Mouse (Mus musculus) midbrain, embryonic 13.5 days (tissue): ENCODE measurements around the gene Spata32. TPM values are rescaled to one million over a fixed set of nuclear protein-coding genes. Genes with fewer than 3 reads are reported as not detected.

Experiments
- ATAC-seq: fragments of 200-750 bp; cut with Nextera tagmentation; 2 replicates; pipeline ENCODE4 v1.8.0; 2017; ENCODE audit warnings: mild to moderate bottlenecking, moderate TSS enrichment, moderate library complexity
- H3K27ac ChIP-seq: fragments of 300-500 bp; sonication (generic); 2 replicates; pipeline ENCODE4 v1.5.1; 2015; ENCODE audit warnings: inconsistent platforms, mild to moderate bottlenecking, moderate library complexity
- H3K27me3 ChIP-seq: fragments of 300-500 bp; sonication (generic); 2 replicates; pipeline ENCODE4 v1.6.1; 2015; ENCODE audit warnings: mild to moderate bottlenecking, inconsistent platforms
- H3K36me3 ChIP-seq: fragments of 300-500 bp; sonication (generic); 2 replicates; pipeline ENCODE4 v1.6.1; 2015; ENCODE audit warnings: mild to moderate bottlenecking, inconsistent platforms
- H3K4me1 ChIP-seq: fragments of 300-500 bp; sonication (generic); replicated peaks from 2 replicates; pipeline ENCODE4 v1.6.1; 2015; ENCODE audit warnings: inconsistent platforms
- H3K4me2 ChIP-seq: fragments of 300-500 bp; sonication (generic); replicated peaks from 2 replicates; pipeline ENCODE4 v1.6.1; 2015; ENCODE audit warnings: moderate library complexity, mild to moderate bottlenecking, inconsistent platforms
- H3K4me3 ChIP-seq: fragments of 300-500 bp; sonication (generic); replicated peaks from 2 replicates; pipeline ENCODE4 v1.5.1; 2015; ENCODE audit warnings: mild to moderate bottlenecking, inconsistent platforms
- H3K9ac ChIP-seq: fragments of 300-500 bp; sonication (generic); replicated peaks from 2 replicates; pipeline ENCODE4 v1.6.1; 2015; ENCODE audit warnings: mild to moderate bottlenecking, inconsistent platforms
- H3K9me3 ChIP-seq: fragments of 300-500 bp; sonication (generic); 2 replicates; pipeline ENCODE4 v1.6.1; 2016; ENCODE audit warnings: mild to moderate bottlenecking, inconsistent platforms
- WGBS: fragments of 180-500 bp; shearing (Covaris S2); methylation state at CpG from one replicate; pipeline ENCODE4 v1.1.7; 2015; 5-methylcytosine and 5-hydroxymethylcytosine counted together
- polyA plus RNA-seq: library from polyadenylated mRNA; unstranded; fragments of >200 nt; fragmentation: Nextera tagmentation; extraction: Ambion mirVana; gene quantifications from 2 replicates; pipeline ENCODE4 v1.2.1, GENCODE M21; 2015

Gene Spata32
- 0.43 and 0.48 TPM in 2 replicates for polyA plus RNA-seq

DNA sequence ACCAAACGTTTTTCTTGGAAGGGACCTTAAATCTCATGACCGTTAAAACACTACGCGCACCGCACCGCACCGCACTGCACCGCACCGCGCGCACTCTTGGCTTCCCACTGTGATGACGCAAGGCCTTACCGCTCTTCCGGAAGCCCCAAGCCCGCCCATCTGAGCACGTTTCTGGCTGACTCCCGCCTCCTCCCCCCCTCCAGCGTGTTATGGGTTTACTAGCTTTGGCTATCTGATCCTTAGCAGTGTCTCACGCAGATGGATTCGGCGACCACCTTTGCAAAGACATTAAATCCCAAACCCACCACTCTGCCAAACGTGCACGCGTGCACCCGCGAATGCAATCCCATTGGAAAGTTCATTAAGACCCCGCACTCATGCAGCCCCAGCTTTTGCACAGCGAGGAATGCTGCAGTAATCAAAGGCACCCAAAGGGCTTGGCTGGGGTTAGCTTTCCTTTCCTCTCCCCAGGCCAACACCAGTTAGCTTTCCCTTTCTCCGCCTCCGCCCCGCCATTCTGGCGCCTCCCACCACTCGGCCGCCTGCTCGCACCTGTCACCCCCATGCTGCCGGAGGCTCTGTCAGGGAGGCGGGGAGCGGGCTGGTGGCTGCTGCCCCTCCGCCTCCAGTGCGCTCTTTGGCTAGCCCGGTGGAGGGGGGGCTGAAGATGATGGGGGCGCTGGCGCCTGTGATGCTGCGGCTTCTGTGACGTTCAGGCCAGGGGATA is at the start of gene Spata32:
Gene Spata32 (minus strand): TSS at position 643 of the 727 bp plus-strand sequence.
- under 1% methylated on average over 45 of the region's 45 CpGs for WGBS
- Histone ChIP-seq H3K4me1 (peaks cover 6% of the 10 kb centered on the region), H3K27me3 (peaks cover 16% of the 10 kb centered on the region), H3K4me2 (peak within 1 kb of the TSS; percentile 97), H3K9me3 (no peaks in the 10 kb centered on the region), H3K4me3 (peak within 1 kb of the TSS; percentile 60), H3K9ac (peak within 1 kb of the TSS; percentile 78), H3K36me3 (peaks cover 31% of the 10 kb centered on the region), H3K27ac (peak within 1 kb of the TSS; percentile 69)
- peak; percentile 88 for ATAC-seq

DNA sequence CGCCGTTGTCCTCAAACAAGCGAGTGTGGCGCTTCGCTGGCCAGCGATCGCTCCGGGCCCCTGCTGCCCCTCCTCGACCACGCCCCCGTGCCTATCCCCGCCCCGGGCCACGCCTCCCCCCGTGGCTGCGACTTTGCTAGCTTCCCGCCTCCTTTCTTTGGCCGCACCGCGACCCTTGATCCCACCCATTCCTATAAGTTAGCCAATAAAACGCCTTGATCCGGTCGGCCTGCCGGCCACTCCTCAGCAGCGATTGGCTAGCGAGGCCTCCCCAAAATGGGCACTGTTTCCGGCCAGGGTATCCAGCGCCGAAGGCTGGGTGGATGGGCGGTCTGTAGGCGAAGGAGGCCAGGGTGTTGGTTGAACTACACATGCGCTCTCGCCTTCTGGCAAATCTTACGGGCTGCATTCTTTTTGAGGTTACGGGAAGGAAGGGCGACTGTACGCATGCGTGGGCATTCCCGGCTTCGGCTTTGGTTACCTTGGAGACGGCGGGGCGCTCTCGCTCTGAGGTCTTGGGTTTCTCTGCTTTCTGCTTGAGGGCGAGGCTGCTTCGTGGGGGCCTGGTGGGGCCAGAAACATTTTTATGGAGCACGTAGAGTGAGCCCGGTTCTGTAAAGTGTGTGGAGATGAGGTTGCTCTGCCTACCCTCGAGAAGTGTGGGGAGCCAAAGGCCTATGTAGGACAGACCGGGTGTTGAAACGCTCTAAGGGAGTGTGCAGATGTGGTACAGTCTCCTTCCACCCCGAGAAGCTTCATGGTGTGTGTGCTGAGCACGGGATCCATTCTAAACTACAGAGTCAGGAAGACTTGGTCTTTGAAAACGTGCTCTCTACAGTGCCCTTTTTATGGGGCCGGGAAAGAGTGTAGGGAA is 49.4 kb upstream of the Spata32 start, which contains the start of gene Map3k14:
Gene Map3k14 (minus strand): TSS at position 127 of the 874 bp plus-strand sequence.
- peak; percentile 99 for ATAC-seq
- H3K4me3 ChIP-seq, result peak within 1 kb of the TSS; percentile 65
- H3K9me3 ChIP-seq, result no peaks in the 10 kb centered on the region
- H3K27me3 ChIP-seq, result no peaks in the 10 kb centered on the region
- peak within 1 kb of the TSS; percentile 83 for H3K4me2 ChIP-seq
- H3K36me3 ChIP-seq, result no peaks in the 10 kb centered on the region
- H3K9ac ChIP-seq, result peak within 1 kb of the TSS; percentile 85
- peak within 1 kb of the TSS; percentile 93 for H3K27ac ChIP-seq
- H3K4me1 ChIP-seq, result peaks cover 51% of the 10 kb centered on the region
- WGBS, result under 1% methylated on average over 55 of the region's 55 CpGs

DNA sequence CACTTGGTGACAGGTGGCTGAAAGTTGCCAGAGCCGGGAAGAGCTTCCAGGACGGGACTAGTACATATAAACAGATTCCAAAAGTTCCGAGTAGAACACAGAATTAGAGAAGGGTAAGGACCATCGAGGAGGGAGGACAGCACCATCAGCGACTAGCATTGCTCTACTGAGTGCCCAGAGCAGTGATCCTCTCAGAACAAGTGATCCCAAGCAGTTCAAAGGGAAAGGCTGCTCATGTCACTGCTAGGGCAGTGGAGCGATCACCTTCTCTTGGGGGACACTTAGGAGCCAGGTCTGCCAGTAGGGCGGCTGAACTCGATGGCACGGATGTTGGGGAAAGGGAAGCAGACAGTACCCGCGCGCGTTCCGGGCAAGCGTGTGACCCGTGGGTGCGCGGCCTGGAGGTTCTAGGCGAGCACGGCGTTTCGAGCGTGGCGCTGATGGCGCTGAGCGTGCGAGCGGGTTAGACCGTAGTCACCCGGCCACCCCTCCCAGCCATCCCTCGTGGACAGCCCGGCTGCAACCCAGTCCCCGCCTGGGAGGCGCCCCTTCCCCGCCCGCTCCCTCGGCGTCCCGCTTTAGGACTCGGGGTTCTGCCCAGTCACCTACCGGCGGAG is 48.6 kb upstream of the Spata32 start:
- no peaks in the 10 kb centered on the region for H3K9me3 ChIP-seq
- H3K4me2 ChIP-seq, result peak overlapping the region; percentile 83
- peak overlapping the region; percentile 65 for H3K4me3 ChIP-seq
- ATAC-seq, result peak; percentile 2; the same call in 1 of the 2 replicates
- no peaks in the 10 kb centered on the region for H3K27me3 ChIP-seq
- peaks cover 58% of the 10 kb centered on the region for H3K4me1 ChIP-seq
- under 1% methylated on average over 41 of the region's 42 CpGs for WGBS
- H3K9ac ChIP-seq, result peak overlapping the region; percentile 85
- no peaks in the 10 kb centered on the region for H3K36me3 ChIP-seq
- peak overlapping the region; percentile 93 for H3K27ac ChIP-seq

DNA sequence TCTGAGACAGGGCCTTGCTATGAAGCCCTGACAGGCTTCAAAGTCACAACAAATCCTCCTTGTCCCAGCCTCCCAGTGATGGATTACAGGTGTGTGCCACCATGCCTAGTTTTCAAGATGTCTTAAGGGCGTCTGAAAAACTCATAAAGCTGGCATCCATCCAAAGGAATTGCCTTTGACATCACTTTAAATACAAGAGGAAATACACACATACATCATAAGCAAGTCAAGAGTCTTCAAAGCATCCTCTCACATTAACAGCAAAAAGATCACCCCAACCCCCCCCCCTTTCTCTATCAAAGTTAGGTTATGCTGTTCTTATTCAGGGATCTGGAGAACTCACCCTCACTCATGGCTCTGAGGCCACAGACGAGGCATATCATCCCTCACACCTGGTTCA is 47.6 kb upstream of the Spata32 start:
- H3K4me1 ChIP-seq, result peaks cover 61% of the 10 kb centered on the region
- peak overlapping the region; percentile 85; the same call in 1 of the 2 replicates for H3K9ac ChIP-seq
- H3K4me2 ChIP-seq, result peak overlapping the region; percentile 83
- 64% methylated on average over 2 of the region's 2 CpGs for WGBS
- H3K36me3 ChIP-seq, result no peaks in the 10 kb centered on the region
- H3K27ac ChIP-seq, result no peak overlapping the region
- no peaks in the 10 kb centered on the region for H3K9me3 ChIP-seq
- no peak for ATAC-seq
- peak overlapping the region; percentile 65 for H3K4me3 ChIP-seq
- no peaks in the 10 kb centered on the region for H3K27me3 ChIP-seq

DNA sequence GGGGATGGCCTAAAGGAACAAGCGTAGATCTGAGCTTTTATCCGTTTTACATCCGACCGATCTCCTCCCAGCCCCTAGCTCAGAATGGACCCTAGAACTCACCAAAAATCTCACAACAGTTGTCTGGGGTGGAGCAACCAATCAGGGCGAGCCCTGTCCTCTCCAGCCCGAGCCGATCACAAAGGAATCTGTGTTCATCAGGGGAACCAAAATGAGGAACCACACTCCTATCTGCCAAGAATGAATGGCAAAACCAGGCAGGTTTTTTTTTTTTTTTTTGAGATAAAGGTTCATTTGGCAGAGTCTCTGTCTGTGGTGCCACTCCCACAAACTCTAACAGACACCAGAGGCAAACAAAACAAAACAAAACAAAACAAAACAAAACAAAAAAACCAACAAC is 47.0 kb upstream of the Spata32 start:
- peak overlapping the region; percentile 70; the same call in 1 of the 2 replicates for H3K27ac ChIP-seq
- H3K9ac ChIP-seq, result peak overlapping the region; percentile 53; the same call in 1 of the 2 replicates
- peak overlapping the region; percentile 83 for H3K4me2 ChIP-seq
- WGBS, result 25% methylated on average over 7 of the region's 7 CpGs
- H3K27me3 ChIP-seq, result no peaks in the 10 kb centered on the region
- no peaks in the 10 kb centered on the region for H3K36me3 ChIP-seq
- peaks cover 61% of the 10 kb centered on the region for H3K4me1 ChIP-seq
- H3K9me3 ChIP-seq, result no peaks in the 10 kb centered on the region
- H3K4me3 ChIP-seq, result peak overlapping the region; percentile 65
- no peak for ATAC-seq

DNA sequence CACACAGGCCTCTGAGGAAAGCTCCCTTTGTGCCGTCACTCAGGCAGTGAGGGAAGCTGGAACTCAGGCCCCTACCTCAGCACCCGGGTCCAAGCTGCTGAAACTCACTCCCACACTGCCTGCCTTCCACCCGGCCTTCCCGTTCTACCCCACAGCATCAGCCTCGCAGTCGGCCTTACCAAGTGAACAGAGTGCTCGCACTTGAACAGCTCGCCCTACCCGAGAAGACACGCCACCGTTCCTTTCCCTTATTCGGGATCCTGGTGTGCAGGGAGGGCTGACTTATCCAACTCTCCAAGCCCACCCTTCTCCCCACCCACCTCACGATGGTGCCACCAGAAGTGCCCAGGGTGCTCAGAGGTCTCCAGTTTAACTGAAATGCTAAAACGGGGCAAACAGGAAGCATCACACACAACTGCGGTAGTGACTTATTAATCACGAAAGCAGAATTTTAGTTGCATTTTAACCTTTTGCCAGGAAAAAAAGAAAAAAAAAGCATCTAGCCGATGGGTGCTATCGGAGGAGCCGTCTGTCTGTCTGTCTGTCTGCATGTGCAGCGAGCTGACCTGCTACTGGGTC is 46.3 kb upstream of the Spata32 start:
- Histone ChIP-seq H3K36me3 (no peaks in the 10 kb centered on the region), H3K9ac (peak overlapping the region; percentile 53; the same call in 1 of the 2 replicates), H3K4me3 (peak overlapping the region; percentile 65), H3K4me2 (peak overlapping the region; percentile 83), H3K27ac (peak overlapping the region; percentile 70), H3K27me3 (no peaks in the 10 kb centered on the region), H3K4me1 (peaks cover 62% of the 10 kb centered on the region), H3K9me3 (no peaks in the 10 kb centered on the region)
- WGBS, result 54% methylated on average over 20 of the region's 20 CpGs
- no peak for ATAC-seq

DNA sequence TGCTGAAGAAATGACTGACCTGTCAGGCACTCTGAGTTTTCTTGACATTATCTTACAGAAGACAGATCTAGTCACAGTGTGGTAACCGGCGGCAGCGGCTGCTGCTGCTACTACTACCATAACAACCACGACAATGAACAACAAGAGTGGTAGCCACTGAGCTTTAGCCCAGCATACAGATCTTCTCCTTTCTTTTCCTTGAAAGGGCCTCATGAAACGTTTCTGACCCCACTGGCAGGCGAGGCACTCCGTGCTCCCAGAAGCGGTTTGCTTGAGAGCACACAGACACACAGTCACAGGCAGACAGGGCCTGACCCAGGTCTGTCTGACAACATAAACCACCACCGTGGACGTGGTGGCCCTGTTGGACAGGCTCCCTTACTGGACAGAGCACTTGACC is 45.3 kb upstream of the Spata32 start:
- ATAC-seq, result no peak
- Histone ChIP-seq H3K27me3 (no peaks in the 10 kb centered on the region), H3K9me3 (no peaks in the 10 kb centered on the region), H3K27ac (peak overlapping the region; percentile 70), H3K9ac (peak overlapping the region; percentile 53), H3K4me1 (peaks cover 66% of the 10 kb centered on the region), H3K4me2 (peak overlapping the region; percentile 83), H3K36me3 (no peaks in the 10 kb centered on the region), H3K4me3 (no peak overlapping the region)
- 18% methylated on average over 10 of the region's 10 CpGs for WGBS

DNA sequence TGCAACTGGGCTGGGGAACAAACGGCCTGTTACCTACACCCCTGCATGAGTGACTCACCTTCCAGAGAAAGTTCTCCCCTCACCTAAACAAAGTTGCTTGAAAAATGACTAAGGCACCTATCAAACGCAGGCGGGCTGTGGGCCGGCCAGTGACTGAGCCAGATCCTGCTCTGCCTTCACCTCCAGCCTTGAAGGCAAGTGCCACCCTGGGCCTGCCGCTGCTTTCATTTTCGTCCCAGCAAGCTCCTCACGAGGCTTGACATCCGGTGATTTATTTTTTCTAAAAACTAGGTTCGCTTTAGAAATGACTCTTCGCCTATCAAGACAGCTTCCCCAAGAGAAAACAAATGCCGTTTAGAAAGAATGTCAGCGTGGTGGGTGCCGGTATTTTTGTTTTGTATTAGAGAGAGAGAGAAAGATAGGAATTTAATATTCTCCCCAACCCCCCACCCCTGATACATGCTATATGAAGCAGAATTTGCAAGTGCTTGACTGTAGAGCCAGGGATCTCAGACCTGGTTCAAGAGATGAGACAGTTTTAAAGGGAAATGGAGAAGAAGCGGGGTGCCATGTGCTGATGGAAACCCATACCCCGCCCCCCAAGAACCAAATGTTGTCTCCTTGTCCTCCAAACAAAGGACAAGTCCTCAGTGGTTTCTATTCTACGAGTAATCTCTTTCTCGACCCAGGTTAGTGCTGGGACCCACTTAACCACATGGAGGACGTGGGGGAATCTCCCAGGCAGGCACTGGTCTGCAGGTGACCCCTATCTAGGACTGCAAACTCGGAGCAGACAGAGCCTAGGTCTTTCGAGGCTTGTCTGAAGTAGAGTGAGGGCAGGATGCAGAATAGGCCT is 44.4 kb upstream of the Spata32 start:
- no peak for ATAC-seq
- Histone ChIP-seq H3K4me1 (peaks cover 59% of the 10 kb centered on the region), H3K9me3 (no peaks in the 10 kb centered on the region), H3K27me3 (no peaks in the 10 kb centered on the region), H3K4me2 (peak overlapping the region; percentile 83), H3K36me3 (no peaks in the 10 kb centered on the region), H3K27ac (peak overlapping the region; percentile 70), H3K4me3 (no peak overlapping the region), H3K9ac (peak overlapping the region; percentile 53)
- 74% methylated on average over 20 of the region's 20 CpGs for WGBS

DNA sequence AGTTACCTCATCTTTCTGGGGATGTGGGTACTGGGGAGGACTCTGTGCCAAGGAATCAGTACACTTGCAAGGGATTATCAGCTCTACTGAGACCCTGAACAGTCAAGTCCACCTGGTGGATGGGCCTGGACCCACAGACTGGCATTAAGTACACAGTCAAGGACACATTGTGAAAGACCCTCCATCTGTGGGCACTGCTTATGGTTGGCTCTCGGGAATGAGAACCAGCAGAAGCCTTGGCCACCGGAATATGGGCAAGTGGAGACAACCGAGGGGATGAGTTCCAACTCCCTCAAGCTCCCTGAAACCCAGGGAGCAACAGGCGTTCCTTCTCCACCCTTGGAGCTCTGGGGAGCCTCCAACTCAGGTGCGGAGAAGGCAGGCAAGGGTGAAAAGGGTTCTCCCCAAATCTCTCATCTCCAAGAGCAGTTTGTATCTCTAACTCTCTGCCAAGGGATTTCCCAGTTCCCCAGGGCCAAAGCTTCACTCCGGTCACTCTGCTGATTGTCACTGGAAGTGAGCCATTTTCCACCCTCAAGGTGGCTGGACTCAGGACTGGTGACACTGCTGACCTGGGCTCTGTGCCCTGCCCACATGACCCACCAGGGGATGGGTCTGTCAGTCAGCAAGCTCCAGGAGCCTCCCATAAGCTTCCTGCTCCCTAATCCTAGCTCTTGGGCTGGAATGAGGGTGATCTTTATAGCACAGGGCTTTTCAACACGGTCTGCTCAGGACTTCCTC is 43.6 kb upstream of the Spata32 start:
- ATAC-seq, result no peak
- Histone ChIP-seq H3K27ac (no peak overlapping the region), H3K4me1 (peaks cover 59% of the 10 kb centered on the region), H3K36me3 (no peaks in the 10 kb centered on the region), H3K9me3 (no peaks in the 10 kb centered on the region), H3K9ac (no peak overlapping the region), H3K4me2 (no peak overlapping the region), H3K27me3 (no peaks in the 10 kb centered on the region), H3K4me3 (no peak overlapping the region)
- 91% methylated on average over 7 of the region's 7 CpGs for WGBS

DNA sequence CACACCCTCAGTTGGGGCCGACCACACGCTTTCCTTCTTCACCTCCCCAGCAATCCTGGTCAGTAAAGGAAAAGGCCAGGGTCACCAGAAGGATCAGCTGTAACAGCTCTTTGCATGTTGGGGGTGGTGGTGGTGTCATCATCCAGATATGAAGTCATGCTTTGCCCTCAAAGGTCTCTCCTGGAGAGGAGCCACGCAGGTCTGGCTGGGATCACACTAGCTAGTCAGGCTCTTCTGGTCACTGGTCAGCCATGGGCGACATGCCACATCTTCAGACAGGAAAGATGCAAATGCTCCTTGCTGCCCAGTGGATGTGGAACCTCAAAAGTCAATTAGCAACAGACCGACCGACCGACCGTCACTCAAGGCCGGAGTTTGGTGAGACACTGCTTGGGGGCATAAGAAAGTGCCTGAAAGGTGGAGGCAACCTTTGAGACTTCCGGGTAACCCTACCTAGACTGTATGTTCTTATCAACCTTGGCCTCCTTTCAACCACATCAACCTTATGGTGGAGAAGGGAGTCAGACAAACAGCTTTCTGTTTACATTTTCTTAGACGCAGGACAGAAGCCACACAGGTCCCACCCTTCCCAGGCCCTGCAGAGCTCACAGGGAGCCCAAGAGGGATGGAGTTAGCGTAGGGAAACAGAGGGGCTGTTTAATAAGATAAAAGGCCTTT is 42.4 kb upstream of the Spata32 start:
- Histone ChIP-seq H3K27ac (no peak overlapping the region), H3K4me2 (no peak overlapping the region), H3K9me3 (no peaks in the 10 kb centered on the region), H3K36me3 (no peaks in the 10 kb centered on the region), H3K27me3 (no peaks in the 10 kb centered on the region), H3K4me1 (peaks cover 47% of the 10 kb centered on the region), H3K9ac (no peak overlapping the region), H3K4me3 (no peak overlapping the region)
- ATAC-seq, result no peak
- 93% methylated on average over 12 of the region's 12 CpGs for WGBS
